Mouse (Mus musculus) neural tube, embryonic 12.5 days (tissue): ENCODE results near the gene Sik3. TPM values are rescaled to one million over a fixed set of nuclear protein-coding genes. Genes with fewer than 3 reads are reported as not detected.

Experiments used
- ATAC-seq: fragments of 200-750 bp; cut with Nextera tagmentation; 2 replicates; pipeline ENCODE4 v1.8.0; 2017; ENCODE audit warnings: low read depth, mild to moderate bottlenecking, moderate TSS enrichment, moderate library complexity; ENCODE audit not compliant: low FRiP score
- H3K27ac ChIP-seq: fragments of 300-500 bp; sonication (generic); 2 replicates; pipeline ENCODE4 v1.5.1; 2016
- H3K27me3 ChIP-seq: fragments of 300-500 bp; sonication (generic); replicated peaks from 2 replicates; pipeline ENCODE4 v1.6.1; 2016; ENCODE audit warnings: mild to moderate bottlenecking
- H3K36me3 ChIP-seq: fragments of 300-500 bp; sonication (generic); 2 replicates; pipeline ENCODE4 v1.6.1; 2016; ENCODE audit warnings: mild to moderate bottlenecking
- H3K4me1 ChIP-seq: fragments of 300-500 bp; sonication (generic); 2 replicates; pipeline ENCODE4 v1.6.1; 2016
- H3K4me2 ChIP-seq: fragments of 300-500 bp; sonication (generic); replicated peaks from 2 replicates; pipeline ENCODE4 v1.6.1; 2016; ENCODE audit warnings: mild to moderate bottlenecking
- H3K4me3 ChIP-seq: fragments of 300-500 bp; sonication (generic); 2 replicates; pipeline ENCODE4 v1.5.1; 2016
- H3K9ac ChIP-seq: fragments of 300-500 bp; sonication (generic); 2 replicates; pipeline ENCODE4 v1.6.1; 2016; ENCODE audit warnings: mild to moderate bottlenecking
- H3K9me3 ChIP-seq: fragments of 300-500 bp; sonication (generic); 2 replicates; pipeline ENCODE4 v1.6.1; 2016; ENCODE audit warnings: mild to moderate bottlenecking
- WGBS: fragments of 180-500 bp; shearing (Covaris S2); methylation state at CpG from one replicate; pipeline ENCODE4 v1.1.7; 2016; 5-methylcytosine and 5-hydroxymethylcytosine counted together
- polyA plus RNA-seq: library from polyadenylated mRNA; unstranded; fragments of >200 nt; fragmentation: Nextera tagmentation; extraction: Ambion mirVana; gene quantifications from 2 replicates; pipeline ENCODE4 v1.2.1, GENCODE M21; 2016

Sik3 gene
- polyA plus RNA-seq, 1 experiment from 2014 or later: 13.2 TPM

DNA sequence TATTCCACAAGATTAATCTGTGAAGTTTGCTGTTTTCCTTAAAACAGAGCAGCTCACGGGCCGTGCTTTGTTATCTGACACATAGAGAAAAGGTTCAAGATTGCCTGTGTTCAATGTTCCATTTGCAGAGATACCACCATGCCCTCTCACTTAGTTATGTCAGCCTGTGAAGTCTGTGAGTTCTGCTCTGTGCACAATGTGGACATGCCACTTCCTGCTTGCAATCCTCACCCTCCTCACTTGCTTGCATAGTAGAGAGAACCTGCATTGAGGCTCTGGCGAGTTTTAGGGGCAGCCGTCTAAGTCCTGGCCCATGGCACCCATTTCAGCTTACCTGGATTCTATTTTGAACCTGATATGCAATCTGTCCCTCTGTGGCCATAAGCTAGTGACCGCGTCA lies 80.0 kb downstream of the Sik3 start:
- 92% methylated on average over 6 of the region's 6 CpGs for WGBS
- H3K4me1 ChIP-seq: no peaks in the 10 kb centered on the region
- H3K4me3 ChIP-seq: no peak overlapping the region
- ATAC-seq: no peak
- no peak overlapping the region for H3K4me2 ChIP-seq
- H3K9me3 ChIP-seq: no peaks in the 10 kb centered on the region
- no peak overlapping the region for H3K27ac ChIP-seq
- no peaks in the 10 kb centered on the region for H3K36me3 ChIP-seq
- no peak overlapping the region for H3K9ac ChIP-seq
- H3K27me3 ChIP-seq: no peaks in the 10 kb centered on the region

DNA sequence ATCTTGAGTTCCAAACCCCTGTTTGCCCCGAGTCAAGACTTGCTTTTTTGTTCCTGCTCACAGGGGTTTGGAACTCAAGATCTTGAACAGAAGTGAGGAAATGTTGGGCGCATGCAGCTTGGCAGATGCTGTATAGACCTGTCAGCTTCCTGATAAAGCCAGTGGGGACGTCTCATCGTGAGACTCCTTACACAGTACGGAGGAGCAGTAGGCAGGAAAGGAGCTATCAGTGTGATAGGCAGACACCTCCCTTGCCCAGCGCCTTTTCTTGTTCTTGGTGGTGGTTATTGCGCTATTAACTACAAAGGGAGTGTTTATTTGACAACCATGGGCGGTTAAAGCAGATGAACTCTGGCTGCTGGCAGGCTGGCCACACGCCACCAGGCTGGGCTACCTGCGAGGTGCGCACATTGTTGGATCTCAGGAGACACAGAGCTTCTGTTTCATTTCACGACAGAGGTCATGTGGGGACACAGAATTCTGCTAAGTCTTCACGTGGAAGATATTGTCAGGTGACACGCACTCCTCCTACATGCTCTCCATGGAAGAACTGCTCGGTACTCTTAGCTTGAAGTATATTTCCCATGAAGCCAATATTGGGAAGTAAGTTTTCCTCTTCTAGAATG lies 85.9 kb downstream of the Sik3 start:
- Histone ChIP-seq H3K9me3 (no peaks in the 10 kb centered on the region), H3K27me3 (no peaks in the 10 kb centered on the region), H3K36me3 (no peaks in the 10 kb centered on the region), H3K27ac (no peak overlapping the region), H3K4me3 (no peak overlapping the region), H3K9ac (no peak overlapping the region), H3K4me2 (no peak overlapping the region), H3K4me1 (no peaks in the 10 kb centered on the region)
- no peak for ATAC-seq
- WGBS: 65% methylated on average over 15 of the region's 15 CpGs

DNA sequence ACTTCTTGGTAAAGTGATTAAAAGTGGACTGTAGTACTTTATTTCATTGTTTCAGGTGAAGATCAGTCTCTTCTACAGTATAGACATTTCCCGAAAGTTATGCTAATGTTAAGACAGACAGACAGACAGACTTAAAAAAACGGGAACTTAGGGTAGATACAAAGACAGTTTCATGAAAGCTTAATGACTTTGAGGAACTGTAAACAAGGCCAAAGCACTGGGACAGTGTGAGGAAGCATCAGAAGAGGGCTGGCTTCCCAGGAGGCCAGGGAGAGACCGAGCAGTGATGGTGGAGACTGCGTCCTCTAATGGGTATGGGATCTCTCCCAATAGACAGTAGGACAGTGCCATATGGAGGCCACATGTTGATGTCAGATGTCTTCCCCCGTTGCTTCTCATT lies 86.5 kb downstream of the Sik3 start:
- Histone ChIP-seq H3K4me2 (no peak overlapping the region), H3K9ac (no peak overlapping the region), H3K4me3 (no peak overlapping the region), H3K27ac (no peak overlapping the region), H3K27me3 (no peaks in the 10 kb centered on the region), H3K4me1 (no peaks in the 10 kb centered on the region), H3K36me3 (no peaks in the 10 kb centered on the region), H3K9me3 (no peaks in the 10 kb centered on the region)
- ATAC-seq: no peak
- WGBS: 75% methylated on average over 5 of the region's 5 CpGs

DNA sequence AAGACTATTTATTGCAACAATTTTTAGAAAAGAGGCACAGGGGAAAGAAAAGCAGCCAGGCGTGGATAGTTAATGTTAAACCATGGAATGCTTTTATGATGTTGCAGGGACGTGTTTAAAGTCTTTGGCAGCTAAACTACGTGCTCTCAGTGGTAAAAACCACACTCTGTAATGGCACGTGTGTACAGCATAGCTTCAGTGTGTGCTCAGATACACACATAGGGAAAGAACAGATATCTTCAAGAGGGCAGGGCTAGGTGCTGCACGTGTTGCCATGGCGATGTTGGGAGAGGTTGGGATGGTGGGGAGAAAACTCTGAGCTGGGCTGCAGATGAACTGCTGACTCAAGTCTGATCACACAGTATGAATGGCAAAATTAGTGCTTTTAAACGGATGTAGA lies 90.5 kb downstream of the Sik3 start:
- Histone ChIP-seq H3K27me3 (no peaks in the 10 kb centered on the region), H3K9ac (no peak overlapping the region), H3K4me3 (no peak overlapping the region), H3K36me3 (no peaks in the 10 kb centered on the region), H3K9me3 (no peaks in the 10 kb centered on the region), H3K27ac (no peak overlapping the region), H3K4me2 (no peak overlapping the region), H3K4me1 (no peaks in the 10 kb centered on the region)
- no peak for ATAC-seq
- WGBS: 71% methylated on average over 7 of the region's 7 CpGs

DNA sequence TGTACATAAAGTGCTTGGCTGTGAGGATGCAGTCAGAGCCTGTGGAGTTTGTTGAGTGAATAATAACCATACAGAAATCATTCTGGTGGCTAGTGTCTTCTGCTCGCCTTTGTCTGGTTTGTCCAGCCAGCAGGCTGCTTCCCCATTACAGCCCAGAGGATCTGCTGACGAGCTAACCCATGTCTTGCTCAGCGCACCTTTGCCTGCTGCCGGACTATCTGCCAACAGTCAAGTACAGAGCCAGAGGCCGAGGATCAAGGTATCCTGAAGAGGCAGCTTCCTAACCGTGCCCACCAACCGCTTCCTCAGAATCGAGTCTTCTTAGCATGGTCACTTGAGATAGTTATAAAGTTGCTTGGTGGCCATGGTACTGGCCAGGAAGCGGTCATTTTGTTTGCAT lies 93.5 kb downstream of the Sik3 start:
- no peak overlapping the region for H3K4me2 ChIP-seq
- no peaks in the 10 kb centered on the region for H3K9me3 ChIP-seq

DNA sequence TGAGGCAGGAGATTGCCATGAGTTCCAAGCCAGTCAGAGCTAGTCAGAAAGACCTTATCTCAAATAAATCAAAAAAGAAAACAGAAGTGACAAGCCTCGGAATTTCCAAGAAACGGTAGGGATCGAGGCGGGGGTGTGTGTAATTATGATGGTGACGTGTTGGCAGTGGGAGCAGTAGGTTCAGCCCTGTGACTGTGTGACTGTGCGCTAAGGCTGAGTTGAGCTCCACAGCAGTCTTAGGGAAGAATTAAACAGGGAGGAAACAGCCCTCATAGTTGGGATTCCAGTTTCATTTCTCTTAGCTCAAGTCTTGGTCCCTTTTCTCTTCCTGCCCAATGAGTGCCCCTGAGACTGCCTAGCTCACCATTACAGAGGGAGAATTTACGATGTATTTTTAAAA lies 98.0 kb downstream of the Sik3 start:
- Histone ChIP-seq H3K4me1 (peaks cover 11% of the 10 kb centered on the region; the same call in 1 of the 2 replicates), H3K4me2 (no peak overlapping the region), H3K4me3 (no peak overlapping the region), H3K36me3 (no peaks in the 10 kb centered on the region), H3K9me3 (no peaks in the 10 kb centered on the region), H3K9ac (no peak overlapping the region), H3K27me3 (no peaks in the 10 kb centered on the region), H3K27ac (no peak overlapping the region)
- 69% methylated on average over 7 of the region's 7 CpGs for WGBS
- no peak for ATAC-seq

More for the DNA sequence above, 93.5 kb downstream of the Sik3 start:
- Histone ChIP-seq H3K27me3 (no peaks in the 10 kb centered on the region), H3K27ac (no peak overlapping the region), H3K4me1 (no peaks in the 10 kb centered on the region), H3K9ac (no peak overlapping the region), H3K4me3 (no peak overlapping the region), H3K36me3 (no peaks in the 10 kb centered on the region)
- 92% methylated on average over 9 of the region's 9 CpGs for WGBS
- ATAC-seq: no peak

DNA sequence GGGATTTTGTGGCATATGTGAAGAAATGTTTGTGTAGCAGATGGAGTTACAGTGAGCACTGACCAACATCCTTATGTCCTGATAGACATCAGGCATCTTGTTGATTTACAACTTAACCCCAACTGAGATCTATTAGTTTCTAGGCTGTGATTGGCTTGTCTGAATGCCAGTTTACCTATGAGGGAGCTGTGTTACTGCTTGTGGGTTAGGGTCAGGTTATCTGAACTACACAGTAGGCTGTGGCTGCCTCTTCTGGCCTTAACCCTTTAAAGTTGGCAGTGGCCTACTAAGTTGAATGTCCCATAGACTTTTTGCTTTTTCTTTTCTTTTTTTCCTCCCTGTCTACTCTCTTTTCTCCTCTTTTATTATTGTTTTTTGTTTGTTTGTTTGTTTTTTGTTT lies 98.7 kb downstream of the Sik3 start:
- Histone ChIP-seq H3K9me3 (no peaks in the 10 kb centered on the region), H3K4me3 (no peak overlapping the region), H3K36me3 (no peaks in the 10 kb centered on the region), H3K27ac (no peak overlapping the region), H3K4me2 (no peak overlapping the region), H3K9ac (no peak overlapping the region), H3K27me3 (no peaks in the 10 kb centered on the region), H3K4me1 (peaks cover 11% of the 10 kb centered on the region; the same call in 1 of the 2 replicates)
- no peak for ATAC-seq

DNA sequence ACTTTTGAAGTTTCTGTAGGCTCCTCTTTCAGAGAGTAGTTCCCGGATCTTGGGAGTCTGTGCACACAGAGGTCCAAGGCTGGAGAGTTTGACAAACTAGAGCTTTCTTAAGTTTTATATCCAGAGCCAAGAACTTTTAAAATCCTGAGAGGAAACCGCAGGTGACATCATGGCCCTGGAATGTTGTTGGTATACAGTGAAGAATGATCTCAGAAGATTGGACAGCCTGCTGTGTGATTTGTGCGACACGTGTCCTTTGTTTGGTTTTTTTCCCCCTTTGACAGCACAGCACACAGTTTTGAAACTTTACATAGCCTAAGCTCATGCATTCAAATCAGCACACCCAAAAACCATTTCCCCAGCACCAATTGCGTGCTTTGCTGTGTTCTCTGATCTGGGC lies 99.6 kb downstream of the Sik3 start:
- Histone ChIP-seq H3K4me2 (no peak overlapping the region), H3K4me3 (no peak overlapping the region), H3K9me3 (no peaks in the 10 kb centered on the region), H3K27me3 (no peaks in the 10 kb centered on the region), H3K36me3 (no peaks in the 10 kb centered on the region), H3K27ac (no peak overlapping the region), H3K4me1 (peaks cover 11% of the 10 kb centered on the region; the same call in 1 of the 2 replicates), H3K9ac (no peak overlapping the region)
- no peak for ATAC-seq
- WGBS: 61% methylated on average over 5 of the region's 5 CpGs

DNA sequence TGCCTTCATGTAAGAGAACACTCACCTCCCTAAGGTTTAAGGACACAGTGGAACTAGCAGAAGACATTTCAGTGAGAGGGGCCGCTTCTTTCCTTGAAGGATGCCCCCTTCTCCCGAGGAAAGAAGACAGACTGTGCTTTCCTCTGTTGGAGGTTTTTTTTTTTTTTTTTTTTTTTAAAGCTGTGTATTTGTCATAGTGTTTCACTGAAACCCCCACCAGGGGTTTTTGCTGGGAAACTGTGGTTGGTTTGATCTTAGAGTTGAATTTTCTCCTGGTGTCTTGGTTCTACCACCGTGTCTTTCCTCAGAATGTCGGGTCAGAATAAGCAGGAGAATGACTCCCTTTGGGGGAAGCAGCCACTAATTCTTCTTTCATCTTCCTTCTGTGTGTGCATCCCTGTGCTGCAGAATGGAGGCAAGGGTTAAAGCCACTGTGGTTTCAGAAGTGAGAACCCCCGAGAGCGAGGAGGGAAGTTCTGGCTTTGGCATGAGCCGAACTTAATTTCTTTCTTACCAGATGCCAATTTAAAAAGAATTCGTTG lies 106.3 kb downstream of the Sik3 start:
- H3K9ac ChIP-seq: no peak overlapping the region
- no peaks in the 10 kb centered on the region for H3K27me3 ChIP-seq
- H3K9me3 ChIP-seq: no peaks in the 10 kb centered on the region
- H3K4me3 ChIP-seq: no peak overlapping the region
- WGBS: 95% methylated on average over 8 of the region's 8 CpGs
- ATAC-seq: no peak
- H3K27ac ChIP-seq: no peak overlapping the region
- peaks cover 4% of the 10 kb centered on the region for H3K36me3 ChIP-seq
- H3K4me1 ChIP-seq: peaks cover 15% of the 10 kb centered on the region; the same call in 1 of the 2 replicates
- no peak overlapping the region for H3K4me2 ChIP-seq

DNA sequence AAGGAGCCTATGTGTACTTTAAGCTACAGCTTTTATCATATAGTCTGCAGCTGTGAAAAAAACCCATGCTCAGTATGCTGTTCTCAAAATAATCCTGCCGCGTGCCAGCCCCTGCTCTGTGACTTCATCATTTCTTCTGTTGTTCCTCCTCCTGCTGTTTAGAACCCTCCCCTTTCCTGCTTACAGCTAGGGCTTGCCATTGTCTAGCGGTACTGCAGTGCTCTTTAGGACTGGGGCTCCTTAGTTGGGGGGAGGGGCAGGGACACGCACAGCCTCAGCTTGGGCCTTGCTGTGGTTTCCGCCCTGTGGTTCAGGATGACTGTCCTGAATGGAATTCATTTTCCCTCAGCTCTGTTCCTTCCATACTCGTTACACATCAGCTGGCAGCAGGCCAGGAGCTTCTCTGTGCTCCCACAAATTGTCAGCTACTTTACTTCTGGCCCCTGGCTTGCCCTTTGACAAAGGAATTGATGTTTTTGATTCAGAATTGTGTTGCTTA lies 107.4 kb downstream of the Sik3 start:
- ATAC-seq: peak; percentile 90
- Histone ChIP-seq H3K36me3 (peaks cover 6% of the 10 kb centered on the region), H3K9me3 (no peaks in the 10 kb centered on the region), H3K4me1 (peaks cover 15% of the 10 kb centered on the region; the same call in 1 of the 2 replicates), H3K27me3 (no peaks in the 10 kb centered on the region), H3K4me2 (no peak overlapping the region; the same call in 1 of the 2 replicates), H3K27ac (peak overlapping the region; percentile 42), H3K4me3 (no peak overlapping the region), H3K9ac (no peak overlapping the region)
- 2% methylated on average over 6 of the region's 6 CpGs for WGBS

DNA sequence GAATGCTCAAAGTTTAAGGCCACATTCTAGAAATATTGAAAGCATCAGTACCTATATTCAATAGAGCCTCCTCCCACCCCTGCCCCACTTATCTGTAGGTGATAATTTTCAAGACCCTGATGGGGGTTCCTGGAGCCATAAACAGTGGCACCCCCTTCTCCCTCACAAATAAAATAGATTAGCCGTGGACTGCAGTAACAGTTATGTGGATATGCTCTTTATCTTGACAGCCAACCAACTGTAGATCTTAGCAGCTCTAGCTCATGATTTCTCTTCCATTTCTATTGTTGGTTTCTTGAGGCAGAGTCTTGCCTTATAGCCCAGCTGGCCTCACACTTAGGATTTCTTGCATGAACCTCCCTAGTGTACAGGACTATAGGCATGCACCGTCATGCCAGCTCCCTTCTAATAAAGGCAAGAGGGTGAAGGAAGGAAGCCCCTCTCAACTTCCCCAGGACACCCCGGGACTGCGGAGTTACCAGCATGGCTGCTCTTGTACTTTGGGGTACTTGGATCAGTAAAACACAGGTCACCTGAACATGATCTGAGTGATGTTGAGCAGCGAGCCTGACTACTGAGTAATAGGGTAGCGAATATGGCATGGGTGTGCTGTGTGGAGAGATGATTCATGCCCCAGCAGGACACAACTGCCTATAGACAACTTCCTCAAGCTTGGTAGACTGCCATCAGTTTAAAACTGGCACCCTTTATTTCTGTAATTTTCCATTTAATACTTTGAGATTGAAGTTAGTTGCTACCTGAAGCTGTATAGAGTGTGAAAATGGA lies 108.0 kb downstream of the Sik3 start:
- Histone ChIP-seq H3K4me1 (peaks cover 15% of the 10 kb centered on the region; the same call in 1 of the 2 replicates), H3K27ac (no peak overlapping the region)
- 84% methylated on average over 6 of the region's 6 CpGs for WGBS

DNA sequence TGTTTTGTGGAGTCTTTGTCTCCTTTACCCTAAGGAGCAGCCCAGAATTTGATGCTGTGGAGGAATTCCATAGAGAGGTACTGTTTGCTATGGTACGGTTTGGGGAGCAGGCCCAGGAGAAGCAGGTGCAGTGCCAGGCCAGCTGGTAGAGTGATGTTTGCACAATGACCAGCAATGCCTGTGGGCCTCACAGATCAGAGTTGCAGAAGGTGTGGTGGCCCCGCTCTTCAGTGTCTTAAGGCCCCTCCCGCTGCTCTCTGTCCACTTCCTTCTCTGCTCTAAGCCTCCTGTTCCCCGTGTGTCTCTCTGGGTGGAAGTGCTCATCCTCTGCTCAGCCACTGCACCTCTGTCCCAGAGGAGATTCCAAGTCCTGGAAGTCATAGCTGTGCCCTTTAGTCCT lies 108.9 kb downstream of the Sik3 start:
- no peak overlapping the region for H3K4me2 ChIP-seq
- H3K9me3 ChIP-seq: no peaks in the 10 kb centered on the region
- no peaks in the 10 kb centered on the region for H3K27me3 ChIP-seq
- no peak overlapping the region for H3K9ac ChIP-seq
- peaks cover 6% of the 10 kb centered on the region for H3K36me3 ChIP-seq
- 83% methylated on average over 4 of the region's 4 CpGs for WGBS
- peaks cover 15% of the 10 kb centered on the region; the same call in 1 of the 2 replicates for H3K4me1 ChIP-seq
- no peak for ATAC-seq
- H3K4me3 ChIP-seq: no peak overlapping the region
- no peak overlapping the region for H3K27ac ChIP-seq

More for the DNA sequence above, 108.0 kb downstream of the Sik3 start:
- H3K4me2 ChIP-seq: no peak overlapping the region
- no peak overlapping the region for H3K4me3 ChIP-seq
- H3K9me3 ChIP-seq: no peaks in the 10 kb centered on the region
- H3K36me3 ChIP-seq: peaks cover 6% of the 10 kb centered on the region
- no peak overlapping the region for H3K9ac ChIP-seq
- no peaks in the 10 kb centered on the region for H3K27me3 ChIP-seq
- no peak for ATAC-seq
